13 mouse cellular contexts compared by ENCODE assay signal in the genomic region with DNA sequence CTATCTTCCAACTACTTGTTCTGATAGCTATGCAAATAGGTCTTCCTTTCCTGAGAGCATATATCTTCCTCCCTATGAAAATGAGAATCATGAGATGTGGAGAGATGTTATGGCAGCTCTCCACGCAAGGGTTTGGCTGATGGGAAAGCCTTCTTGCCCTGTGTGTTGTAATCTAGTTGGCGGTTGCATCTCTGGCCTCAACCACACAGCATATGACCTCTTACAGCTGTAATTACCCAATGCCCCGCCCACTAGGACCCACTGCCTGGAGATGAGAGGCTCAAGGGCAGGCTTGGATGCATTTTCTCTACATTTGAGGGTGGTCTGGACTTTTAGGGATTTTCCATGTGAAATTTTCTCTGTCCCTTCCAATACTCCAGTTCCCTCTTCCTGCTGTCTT.
"Had no signal": no experiment of that assay in that cellular context is flagged by ENCODE, and none has a peak within 500 bp of the region (broad histone marks: within the 10 kb centered on the region; RNA-seq: fewer than 3 reads in every experiment).

No protein-coding gene starts in this region.

- H3K4me3 ChIP-seq: kidney, embryonic 15.5 days; left cerebral cortex, adult 2 months; limb, embryonic 10.5 days; liver, embryonic 15.5 days; midbrain, embryonic 15.5 days; neural tube, embryonic 12.5 days had no signal

- DNase-seq: kidney, adult 2 months; kidney, postnatal 14 days; lung, adult 2 months; lung, postnatal 10 days; thymus, postnatal 4 days had no signal

- H3K27ac ChIP-seq: kidney, embryonic 15.5 days; left cerebral cortex, adult 2 months; limb, embryonic 10.5 days; liver, embryonic 15.5 days; midbrain, embryonic 15.5 days; neural tube, embryonic 12.5 days; stomach, postnatal 0 days had no signal

- H3K9me3 ChIP-seq: kidney, embryonic 15.5 days; limb, embryonic 10.5 days; liver, embryonic 15.5 days; midbrain, embryonic 15.5 days had no signal

- ATAC-seq: midbrain, embryonic 15.5 days had no signal

- H3K27me3 ChIP-seq: kidney, embryonic 15.5 days; liver, embryonic 15.5 days; midbrain, embryonic 15.5 days; neural tube, embryonic 12.5 days had no signal

- H3K36me3 ChIP-seq: kidney, embryonic 15.5 days; limb, embryonic 10.5 days; liver, embryonic 15.5 days; midbrain, embryonic 15.5 days; neural tube, embryonic 12.5 days had no signal

- H3K4me2 ChIP-seq: kidney, embryonic 15.5 days; liver, embryonic 15.5 days; midbrain, embryonic 11.5 days; midbrain, embryonic 15.5 days; neural tube, embryonic 12.5 days had no signal

- H3K9ac ChIP-seq: kidney, embryonic 15.5 days; liver, embryonic 15.5 days; midbrain, embryonic 15.5 days; neural tube, embryonic 12.5 days had no signal

- H3K4me1 ChIP-seq: limb, embryonic 10.5 days; midbrain, embryonic 15.5 days; neural tube, embryonic 12.5 days had no signal
